Mouse (Mus musculus) frontal cortex, postnatal 10 days (tissue): ENCODE results near the gene Dock4.

Experiments used
- DNase-seq, 2 experiments: peaks; one replicate each; pipeline ENCODE4 v3.0.0; 2022; ENCODE audit warnings: low spot score in 2 of 2, mixed read lengths in 1 of 2

The Dock4 gene

DNA sequence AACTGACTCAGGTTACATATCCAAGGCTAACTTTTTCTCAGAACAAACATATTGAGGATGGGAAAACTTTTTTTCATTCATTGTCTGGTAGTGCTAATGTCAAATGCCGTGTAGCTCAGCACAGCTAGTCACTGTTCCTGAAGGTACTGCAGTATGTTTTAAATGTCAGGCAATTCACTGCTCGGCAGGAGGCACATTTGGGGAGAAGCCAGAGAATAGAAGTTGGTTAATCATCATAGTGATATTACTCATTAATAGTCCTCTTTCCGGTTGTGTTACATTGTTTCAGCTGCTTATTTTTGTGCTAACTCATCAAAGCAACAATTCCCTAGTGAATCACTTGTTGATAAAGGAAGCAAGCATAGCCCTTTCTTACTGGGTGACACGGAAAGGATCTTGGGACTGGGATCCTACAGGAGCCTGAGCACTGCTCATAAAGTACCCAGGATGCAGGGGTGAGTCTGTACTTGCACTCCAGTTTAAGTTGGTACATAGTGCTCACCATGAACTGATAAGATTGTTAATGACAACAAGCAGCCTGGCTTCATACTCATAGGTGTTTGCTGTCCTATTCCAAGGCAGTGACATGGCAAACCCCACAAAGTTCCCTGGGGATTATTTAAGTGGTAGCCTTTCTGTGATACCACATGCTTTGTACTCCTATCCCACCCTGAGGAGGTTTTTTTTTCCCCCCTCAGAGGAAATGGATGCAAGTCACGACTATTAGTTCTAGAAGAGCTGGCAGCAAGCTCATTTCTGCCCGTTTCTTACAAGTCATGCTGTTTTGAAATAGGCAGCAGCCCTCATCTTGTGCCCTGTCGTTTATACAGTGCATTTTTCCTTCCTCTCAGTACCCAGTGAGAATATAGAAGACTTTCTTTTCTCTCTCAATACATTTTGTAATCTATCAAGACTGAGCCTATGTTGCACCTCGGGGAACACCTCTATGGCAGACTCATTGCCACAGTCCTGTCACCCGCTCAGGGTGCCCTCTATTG is 123.5 kb downstream of the Dock4 start:
- no peak for DNase-seq

DNA sequence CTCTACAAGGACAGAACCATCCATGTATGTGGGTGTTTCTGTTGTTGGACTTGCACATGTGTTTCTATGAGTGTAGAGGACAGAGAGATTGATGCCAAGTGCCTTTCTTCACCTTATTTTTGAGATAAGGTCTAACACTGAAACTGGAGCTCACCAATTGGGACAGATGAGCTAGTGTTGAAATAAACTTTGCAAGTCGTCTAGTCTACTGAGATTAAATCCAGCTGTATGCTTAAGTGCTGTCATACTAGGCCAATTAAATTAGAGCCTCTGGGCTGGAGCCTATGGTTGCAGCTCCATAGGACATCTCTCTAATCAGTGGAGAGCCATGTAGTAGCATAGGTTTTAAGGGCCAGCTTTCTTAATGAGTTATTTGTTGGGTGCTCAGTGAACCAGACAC is 124.5 kb downstream of the Dock4 start:
- no peak for DNase-seq

DNA sequence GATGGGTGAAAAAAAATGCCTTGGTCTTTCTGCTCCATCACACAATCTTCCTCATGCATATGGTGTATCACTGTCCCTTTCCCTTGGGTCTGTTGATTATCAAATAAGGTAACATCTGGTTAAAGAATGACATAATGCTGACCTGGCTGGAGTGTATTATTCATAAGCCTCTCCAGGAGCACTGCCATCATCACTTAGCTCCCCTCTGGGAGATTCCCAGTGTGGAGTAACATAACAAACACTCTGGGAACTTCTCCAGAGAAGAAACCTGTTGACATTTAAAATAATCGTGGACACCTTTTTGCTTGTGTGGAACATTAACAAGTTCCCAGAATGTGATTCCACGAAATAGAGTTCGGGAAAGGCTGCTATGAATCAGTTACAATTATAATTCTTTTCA is 128.3 kb downstream of the Dock4 start:
- DNase-seq: no peak

DNA sequence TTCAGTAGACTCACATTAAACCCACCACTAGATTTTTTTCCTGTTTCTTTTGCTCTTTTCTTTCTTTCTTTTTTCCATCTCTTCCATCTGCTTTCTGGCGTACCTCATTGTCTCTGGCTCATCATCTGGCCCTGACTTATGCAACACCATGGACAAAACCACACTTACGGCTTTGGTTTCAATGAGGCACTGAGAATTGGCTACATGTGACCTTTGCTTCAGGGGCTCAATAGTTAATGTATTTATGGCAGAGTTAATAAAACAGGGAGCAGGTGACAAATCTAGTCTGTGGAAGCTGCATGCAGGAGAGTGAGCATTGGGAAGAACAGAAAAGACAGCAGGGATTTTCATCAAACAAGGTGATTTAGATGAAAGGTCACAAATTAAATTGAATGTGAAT is 131.0 kb downstream of the Dock4 start:
- DNase-seq: no peak

DNA sequence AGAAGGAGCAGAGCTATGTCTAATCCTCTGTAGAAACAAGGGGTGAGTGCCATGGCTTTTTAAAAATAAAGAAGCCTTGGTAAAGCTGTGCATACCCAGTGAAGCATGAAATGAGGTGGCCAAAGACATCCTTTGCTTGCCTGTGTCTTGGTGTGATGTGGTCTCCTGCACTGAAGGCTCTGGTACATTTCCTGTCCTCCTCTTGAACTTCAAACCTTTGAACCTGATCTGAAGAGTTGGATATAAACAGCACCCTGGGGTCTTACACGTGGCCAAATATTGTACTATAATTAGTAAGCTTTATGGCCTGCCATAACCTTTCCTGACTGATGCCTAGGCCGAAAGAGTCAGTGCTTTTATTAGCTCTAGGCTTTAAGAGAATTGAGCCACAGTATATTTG is 134.6 kb downstream of the Dock4 start:
- no peak for DNase-seq

DNA sequence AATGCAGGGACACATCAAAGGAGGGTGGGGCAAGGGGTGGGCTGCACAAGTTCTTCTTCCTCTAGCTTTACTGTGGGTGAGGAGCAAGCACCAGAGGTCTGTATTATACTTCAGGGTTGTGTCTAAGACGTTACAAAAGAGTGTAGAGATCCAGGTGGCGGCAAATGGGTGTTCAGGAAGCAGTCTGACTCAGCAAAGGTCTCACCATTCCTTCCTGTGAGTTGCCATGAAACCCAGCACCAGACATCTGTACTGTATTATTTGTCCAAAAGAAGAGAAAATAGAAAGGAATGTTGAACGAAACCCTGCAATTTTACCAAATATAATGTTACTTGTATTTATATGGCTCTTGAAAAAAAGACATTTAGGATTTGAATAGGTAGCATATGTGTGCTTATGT is 135.3 kb downstream of the Dock4 start:
- DNase-seq: no peak

DNA sequence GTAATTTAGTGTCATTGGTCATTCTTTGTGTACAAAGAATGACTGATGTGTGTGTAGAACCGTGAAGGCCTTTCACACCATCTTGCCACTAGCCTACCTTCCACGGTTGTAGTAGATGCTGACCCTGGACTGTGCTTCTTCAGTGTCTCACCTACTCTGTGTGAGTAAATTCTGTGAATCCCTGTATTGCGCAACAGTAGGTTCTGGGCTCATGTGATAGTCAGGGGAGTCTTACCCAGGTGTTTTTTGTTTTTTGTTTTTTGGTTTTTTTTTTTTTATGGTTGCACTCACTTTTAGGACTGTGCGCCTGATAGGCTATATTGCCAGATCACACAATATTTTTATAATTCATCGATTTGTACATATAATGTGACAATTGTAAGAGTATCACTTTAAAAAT is 136.3 kb downstream of the Dock4 start:
- no peak for DNase-seq

DNA sequence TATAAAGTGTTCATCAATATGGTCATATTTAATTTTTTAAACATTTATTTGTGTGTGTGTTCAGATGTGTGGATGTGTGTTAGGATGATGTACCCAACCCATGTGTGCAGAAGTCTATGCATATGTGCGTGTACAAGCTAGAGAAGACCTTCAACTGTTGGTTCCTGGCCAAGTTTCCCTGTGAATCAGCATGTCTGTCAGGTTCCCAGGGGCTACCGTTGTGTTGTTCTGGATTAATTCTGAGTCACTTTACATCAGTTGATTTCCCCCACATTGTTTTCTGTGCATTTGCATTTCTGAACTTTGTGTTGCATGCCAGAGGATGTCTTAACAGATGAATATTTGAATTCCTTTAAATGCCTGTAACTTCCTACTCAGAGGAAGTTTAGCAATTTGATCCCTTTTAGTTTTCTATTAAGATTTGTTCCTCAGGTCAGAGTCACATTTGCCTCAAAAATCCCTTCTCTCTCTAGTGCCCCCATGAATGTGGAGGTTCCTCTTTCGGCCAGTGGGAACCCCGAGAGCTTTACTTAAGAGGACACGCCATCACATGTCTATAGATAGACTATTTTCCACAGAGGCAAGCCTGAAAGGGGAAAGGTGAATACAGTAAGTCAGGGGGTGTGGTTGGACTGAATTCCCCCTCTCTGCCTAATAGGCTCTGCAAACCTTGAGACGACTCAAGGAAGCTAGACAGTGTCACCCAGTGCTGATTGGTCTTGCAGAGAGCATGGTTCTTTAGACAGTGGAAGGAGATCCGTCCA is 139.0 kb downstream of the Dock4 start:
- DNase-seq: no peak

DNA sequence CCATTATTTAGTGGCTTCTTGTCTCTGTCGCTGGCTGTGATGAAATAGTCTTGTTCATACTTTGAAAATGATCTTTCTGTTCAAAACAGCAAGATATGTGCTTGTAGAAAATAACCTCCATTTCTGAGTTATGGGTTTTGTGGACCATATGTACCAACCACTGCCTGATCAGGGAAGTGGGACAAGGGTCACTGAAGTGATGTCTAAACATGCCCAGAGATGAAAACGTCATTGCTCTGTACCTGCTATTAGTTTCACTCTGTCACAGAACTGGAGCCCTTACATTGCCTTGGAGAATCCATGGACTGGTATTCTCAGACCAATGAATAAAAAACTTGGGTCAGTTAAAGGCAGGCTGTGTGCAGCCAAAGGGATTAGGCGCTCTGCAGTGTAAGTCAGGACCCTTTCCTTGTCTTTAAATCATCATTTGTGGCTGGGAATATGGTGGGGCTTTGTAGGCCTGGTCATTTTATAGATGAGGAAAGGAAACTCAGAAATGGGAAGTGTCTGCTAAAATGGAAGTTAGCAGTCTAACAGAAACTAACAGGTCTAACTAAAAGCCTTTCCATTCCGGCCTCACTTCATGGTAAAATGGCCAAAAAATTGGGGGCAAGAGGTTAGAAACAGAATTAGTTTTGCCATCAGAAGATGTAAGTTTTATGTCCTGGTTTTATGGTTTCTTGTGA is 139.8 kb downstream of the Dock4 start:
- no peak for DNase-seq

DNA sequence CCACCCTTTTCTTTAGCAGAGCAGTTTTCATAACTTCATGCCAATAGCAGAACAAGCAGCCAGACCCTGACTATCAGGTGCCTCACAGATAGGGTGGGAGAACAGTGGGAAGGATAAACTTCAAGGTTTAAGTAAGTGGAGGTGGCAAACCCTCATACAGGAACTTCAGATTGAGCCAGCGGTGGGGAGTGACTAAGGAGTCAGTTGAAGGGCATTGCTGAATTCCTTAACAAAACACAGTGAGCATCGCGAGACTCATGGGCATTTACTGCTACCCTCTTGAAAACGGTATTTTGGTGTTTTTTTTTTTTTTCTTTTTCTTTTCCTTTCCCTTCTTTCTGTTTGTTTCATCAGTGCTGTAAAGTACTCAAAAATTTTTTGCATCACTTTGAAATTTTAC is 148.4 kb downstream of the Dock4 start:
- DNase-seq: no peak

DNA sequence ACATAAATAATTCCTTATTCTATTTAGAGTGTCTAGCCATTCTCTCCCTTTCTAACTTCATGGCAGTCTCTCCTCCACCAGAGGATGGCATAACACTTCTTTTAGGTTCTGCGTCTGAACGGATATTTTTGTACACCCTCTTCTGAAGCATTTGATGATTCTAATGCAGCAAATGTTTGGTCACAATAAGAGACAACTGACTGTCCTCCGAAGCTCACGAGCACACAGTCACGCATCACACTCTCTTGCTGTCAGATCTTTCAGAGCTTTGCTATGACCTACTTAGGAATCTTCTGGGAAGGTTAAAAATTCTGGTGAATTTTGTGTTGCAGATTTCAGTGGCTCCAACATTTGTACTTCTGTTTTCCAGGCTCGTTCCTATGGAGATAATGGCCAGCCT is 149.7 kb downstream of the Dock4 start:
- DNase-seq: no peak

DNA sequence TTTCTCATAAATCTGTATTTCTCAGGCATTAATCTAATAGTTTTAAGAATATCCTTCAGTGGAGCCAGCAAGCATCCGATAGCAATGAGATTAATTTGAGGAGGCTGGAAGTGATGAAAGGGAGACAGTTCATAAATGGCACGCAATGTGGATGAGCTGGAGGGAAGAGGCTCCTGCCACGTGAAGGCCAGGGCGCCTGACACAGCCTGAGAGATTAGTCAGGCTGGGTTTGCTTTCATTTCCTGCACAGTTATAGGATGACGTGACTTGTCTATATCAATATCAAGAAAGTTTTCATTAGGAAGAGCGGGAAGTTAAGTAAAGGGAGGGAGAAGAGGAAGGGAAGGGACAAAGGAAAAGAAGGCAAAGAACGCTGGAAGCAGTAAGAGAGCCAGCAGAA is 150.3 kb downstream of the Dock4 start:
- DNase-seq: no peak

DNA sequence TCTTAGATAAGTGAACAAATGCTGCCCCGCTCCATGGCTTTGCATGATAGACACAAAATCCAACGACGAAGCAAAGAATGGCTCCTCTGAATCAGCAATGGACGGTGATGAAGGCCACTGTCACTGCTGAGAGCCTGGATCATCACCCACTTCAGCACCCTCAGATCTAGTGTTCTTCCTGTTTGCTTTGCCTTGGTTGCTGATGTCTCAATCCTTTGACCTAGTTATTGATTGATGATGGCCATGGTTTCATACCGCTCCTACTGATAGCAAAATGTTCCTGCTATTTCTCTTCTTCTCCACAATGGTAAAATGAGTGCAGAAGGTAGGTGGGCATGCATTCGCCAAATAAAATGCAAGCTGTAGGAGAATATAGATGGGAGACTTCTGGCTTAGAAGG is 150.7 kb downstream of the Dock4 start:
- no peak for DNase-seq

DNA sequence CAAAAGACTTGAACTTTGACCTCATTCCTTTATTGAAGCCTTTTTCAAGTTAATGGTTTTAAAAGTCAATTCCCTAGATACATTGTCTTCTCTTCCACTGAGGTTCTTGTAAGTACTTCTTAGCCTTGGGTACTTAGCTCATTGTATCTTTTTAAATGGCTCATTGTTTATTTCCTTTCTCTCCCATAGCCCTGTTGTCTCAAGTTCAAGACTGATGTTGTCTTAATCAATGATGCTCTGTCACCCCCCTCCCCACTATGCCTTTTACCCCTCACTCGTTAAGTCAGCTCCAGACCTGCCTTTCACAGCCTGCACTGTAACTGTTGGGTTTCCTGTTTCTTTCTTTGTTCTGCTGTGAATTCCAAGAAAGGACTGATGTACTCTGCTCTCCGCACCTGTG is 154.2 kb downstream of the Dock4 start:
- DNase-seq: no peak

DNA sequence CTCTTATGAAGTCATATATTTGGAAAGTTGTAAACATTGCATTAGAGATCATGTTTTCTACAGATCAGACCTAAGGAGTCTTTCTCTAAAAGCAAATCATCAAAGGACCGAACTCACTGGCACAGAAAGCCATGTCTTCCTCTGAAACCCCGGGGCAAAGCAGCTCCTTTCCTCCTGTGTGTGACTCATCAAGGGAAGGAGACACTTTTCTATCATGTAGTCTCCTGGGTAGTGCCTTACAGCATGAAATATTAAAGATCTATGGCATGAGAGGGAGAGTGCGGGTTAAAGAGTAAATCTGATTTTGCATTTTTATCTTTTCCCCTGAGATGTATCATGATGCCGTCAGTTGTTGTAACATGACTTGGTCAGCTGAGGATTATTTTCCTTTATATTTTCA is 159.8 kb downstream of the Dock4 start:
- DNase-seq: no peak

DNA sequence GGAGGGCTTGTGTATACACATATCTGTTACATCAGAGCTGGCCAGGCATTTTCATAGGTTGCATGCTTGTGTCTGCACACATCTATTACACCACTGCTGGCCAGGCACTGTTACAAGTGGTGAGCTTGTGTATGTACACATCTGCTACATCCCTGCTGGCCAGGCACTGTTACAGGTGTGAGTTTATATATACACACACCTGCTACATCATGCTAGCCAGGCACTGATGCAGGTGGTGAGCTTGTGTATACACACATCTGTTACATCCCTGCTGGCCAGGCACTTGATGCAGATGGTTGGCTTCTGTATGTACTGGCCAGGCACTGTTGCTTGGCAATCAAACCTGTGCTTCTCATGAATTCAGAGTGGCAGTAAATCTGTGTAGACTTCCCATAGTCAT is 177.2 kb downstream of the Dock4 start:
- no peak for DNase-seq

DNA sequence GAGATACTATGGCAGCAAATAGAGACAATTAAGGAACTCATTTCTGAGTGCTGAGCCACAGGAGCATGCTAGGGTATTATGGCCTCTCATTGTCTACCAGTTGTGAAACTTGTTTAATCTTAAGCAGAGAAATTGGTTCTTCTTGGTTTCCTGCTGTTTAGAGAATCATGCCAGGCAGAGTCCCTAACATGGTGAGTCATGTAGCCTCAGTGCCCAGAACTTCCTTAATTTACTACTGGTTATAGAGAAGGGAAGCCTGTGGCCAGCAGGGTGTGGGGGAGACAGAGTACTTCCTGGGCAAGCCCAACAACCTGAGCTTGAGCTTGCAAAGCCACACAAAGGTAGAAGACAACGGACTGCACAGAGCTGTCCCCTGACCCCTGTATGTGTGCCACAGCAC is 180.8 kb downstream of the Dock4 start:
- DNase-seq: no peak

DNA sequence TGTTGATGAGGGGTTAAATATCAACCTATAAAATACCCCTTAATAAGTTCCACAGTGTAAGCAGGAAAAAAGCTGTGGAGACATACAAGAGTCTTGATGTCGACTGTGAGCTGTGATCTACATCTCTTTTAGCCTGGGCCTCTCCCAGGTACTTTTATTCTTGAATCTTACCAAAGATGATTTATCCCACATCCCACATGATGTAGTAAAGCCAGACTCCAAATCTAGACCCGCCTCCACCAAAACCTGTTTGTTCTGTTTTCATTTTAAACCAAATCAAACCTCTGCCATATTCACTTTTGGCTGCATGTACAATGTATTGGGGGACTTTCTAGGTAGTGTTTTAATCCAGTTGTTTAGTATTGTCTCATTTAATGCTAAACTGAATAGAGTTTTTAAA is 187.5 kb downstream of the Dock4 start:
- no peak for DNase-seq

DNA sequence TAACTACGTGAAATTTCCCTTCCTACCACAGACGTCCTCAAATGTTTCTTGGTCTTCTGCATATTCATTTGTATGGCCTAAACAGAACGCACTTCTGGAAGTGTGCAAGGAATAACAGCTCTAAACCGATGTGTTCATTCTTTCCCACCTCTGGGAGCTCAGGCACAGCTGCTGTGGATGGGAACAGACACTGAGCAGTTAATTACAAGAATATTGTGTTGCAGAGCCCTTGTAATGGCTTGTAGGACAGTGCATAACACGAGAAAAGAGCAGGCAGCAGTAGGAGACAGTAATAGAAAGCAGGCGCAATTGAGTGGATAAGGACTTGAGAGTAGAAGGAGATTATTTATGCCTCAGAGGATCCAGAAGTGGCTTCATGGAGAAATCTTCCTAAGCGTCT is 188.4 kb downstream of the Dock4 start:
- no peak for DNase-seq

DNA sequence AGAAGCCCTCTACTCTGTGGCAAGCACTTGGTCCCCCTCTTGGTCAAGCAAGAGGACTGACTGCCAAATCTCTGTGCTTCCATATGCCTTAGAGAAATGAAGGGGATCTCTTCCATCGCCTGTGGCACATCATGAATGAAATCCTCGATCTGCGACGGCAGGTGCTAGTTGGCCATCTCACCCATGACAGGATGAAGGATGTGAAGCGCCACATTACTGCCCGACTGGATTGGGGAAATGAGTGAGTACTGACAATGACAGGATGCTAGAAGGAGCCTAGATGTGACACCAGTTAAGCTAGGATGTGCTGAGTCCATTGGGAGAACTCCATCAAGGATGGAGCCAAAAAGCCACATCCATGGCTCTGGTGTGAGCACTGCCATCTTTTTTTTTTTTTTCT is 190.2 kb downstream of the Dock4 start:
- DNase-seq: no peak

DNA sequence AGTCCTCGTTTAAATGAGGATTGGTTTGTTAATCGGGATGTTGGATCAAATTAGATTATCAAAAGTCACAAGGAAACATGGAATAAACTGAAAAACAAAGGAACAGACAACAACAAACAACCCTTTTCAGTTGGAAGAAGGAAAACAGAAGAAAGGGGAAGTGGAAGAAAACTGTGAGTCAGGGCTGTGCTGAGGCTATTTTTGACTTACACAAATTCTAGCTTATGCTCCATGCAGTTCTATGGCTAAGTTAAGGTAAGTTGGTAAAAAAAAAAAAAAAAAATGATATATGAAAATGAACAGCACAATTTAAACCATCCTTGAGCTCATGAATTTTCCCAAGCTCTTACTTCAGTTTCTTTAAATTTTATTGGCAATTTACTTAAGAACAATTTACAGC is 191.7 kb downstream of the Dock4 start:
- no peak for DNase-seq

DNA sequence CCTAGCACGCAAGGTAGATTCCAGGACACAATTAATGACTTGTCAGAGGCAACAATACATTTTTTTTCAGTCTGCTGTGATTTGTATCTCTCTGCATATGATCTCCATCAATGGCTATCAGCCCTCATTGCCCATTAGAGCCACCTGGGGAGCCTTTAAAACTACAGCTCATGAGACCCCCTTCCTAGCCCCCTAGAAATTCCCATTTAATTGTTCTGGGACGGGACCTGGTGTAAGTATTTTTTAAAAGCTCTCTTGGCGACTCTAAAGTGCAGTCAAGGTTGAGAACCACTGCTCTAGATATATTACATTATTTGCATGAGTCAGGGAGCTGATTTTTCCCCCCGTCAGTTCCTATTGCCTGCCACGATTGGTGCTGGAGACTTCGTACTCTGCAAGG is 200.1 kb downstream of the Dock4 start:
- DNase-seq: no peak

DNA sequence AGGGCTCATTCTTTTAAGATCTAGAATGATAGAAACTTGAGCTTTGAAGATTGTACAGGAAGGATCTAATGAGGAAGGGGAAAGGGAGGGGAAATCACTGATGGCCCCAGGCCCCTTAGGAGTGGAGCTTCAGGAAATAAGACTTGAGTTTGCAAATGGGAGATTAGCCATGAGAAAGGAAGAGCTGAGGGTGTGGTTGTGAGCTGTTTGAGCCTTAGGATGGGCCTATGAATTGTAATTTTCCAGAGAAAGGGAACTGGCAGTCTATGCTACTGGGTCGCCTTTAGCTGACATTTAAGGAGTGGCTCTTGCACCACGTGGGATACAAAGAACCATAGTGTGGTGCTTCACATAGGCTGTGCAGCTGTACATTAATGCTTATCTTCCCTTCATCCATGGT is 208.6 kb downstream of the Dock4 start:
- no peak for DNase-seq
